Mouse (Mus musculus): ENCODE measurements around the gene Rab8b.

Rab8b gene

GRCm38 (mm10) chr9:66919382-66919971 is at the start of gene Rab8b:
TSS of gene Rab8b (minus strand) at chr9:66919687.
- DNase-seq (ENCODE audit: low read depth, low spot score): peak; percentile 80

DNA sequence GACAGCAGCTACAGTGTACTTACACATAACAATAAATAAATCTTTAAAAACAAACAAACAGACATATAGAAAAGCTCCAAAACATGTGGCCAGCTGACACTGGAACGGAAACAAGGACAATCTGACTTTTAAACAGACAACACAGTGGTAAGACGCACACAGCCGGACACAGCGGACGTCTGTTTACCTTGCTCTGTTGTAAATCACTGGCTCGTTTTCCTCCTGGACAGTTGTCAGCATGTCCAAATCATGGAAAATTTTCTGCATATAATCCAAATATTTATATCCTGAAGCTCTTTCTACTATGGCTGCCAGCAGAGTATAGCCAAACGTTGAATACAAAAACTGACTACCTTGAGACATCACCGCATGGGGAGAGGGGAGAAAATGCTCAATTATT is 48.0 kb upstream of the Rab8b start:
- no peak for DNase-seq (ENCODE audit: low read depth, low spot score)

- DNase-seq (ENCODE audit: low read depth, low spot score): no peak
These were observed 42.0 kb upstream of the Rab8b start for GRCm38 (mm10) chr9:66961478-66961877.

- no peak for DNase-seq (ENCODE audit: low read depth, low spot score)
These were observed 38.0 kb upstream of the Rab8b start for GRCm38 (mm10) chr9:66957451-66957850.

- DNase-seq (ENCODE audit: low read depth, low spot score): no peak
These were observed 33.4 kb upstream of the Rab8b start for GRCm38 (mm10) chr9:66952886-66953285.

DNA sequence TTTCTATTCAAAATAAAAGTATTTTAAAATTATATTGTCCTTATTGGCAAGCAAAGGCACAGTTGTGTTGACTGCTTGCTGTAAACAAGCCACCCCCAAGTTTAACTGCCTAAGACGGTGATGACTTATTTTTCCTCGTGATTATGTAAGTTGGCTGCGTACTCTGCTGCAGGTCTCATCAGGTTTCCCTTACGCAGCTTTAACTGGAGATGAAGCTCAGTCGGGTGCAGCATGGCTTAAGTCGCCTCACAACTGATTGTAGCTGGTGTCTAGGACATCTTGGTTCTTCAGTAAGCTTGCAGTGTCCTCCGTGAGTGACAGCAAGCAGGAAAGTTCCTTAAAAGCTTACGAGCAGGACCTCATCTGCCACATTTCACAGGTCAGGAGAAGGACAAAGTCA is 32.8 kb upstream of the Rab8b start:
- no peak for DNase-seq (ENCODE audit: low read depth, low spot score)

GRCm38 (mm10) chr9:66948536-66948935 is 29.0 kb upstream of the Rab8b start:
- DNase-seq (ENCODE audit: low read depth, low spot score): no peak

DNA sequence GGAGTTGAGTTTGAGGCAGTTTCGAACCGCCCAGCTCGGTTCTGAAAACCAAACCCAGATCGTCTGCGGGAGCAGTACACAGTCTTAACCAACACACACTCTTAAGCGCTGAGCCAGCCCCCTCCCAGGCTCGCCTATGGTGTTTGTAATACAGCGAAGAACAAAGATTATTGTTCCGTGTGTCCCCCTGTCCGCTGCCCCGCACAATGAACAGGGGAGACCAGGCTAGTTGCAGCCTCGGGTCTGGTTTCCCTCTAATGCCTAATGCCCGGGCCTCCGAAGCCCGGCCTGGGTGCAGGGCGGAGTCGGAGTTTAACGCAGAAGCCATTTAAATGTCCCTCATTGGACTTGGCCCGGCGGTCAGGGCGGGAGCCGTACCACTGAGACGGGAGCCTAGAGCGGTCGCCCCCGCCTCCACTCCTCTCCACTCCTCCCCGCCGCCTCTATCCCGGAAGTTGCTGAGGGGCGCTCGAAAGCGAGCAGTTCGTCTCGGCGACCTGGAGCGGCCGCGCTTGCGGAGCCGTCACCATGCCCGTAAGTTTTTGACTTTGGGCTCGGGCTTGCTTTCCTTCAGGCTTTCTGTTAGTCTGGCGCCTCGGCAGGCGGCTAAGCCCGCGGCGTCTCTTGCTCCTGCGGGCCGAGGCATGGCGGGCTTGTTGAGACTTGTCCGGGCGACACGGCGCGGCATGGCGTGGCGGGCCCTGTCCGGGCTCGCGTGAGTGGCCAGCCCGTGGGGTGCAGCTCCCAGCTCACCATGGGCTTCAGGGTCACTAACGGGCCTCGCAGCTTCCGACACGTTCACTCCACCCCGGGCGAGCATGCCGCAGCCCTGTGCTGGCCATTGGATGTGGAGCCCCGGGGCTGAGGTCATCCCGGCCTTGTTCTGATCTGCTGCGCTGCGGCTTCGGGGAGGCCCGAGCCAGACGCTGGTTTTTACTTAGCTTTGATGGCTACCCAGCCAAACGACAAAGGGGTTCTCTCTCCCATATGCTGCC is 26.5 kb upstream of the Rab8b start, which contains the start of gene Rps27l:
Gene Rps27l (plus strand): TSS at position 440 of the 995 bp plus-strand sequence.
- peak; percentile 78 for DNase-seq (ENCODE audit: low read depth, low spot score)

- no peak for DNase-seq (ENCODE audit: low read depth, low spot score)
These were observed 25.7 kb upstream of the Rab8b start for GRCm38 (mm10) chr9:66945161-66945560.

DNA sequence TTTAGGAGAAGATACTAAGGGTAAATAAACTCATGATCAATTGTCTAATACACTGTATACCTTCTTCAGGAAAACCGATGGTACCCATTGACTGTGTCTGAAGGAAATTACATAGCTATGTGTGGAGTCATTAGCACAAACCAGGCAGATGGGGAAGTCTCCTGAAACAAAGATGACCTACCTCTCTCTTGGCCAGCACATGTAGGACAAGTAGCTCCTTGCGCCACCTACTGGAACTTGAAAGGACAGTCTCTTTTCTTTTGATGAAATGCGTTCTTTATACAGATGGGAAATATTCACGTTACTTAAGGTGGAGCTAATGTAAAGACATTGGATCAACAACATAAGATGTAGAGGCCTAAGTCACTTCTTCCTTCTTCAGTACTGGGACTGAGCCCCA is 19.3 kb upstream of the Rab8b start:
- peak; percentile 26 for DNase-seq (ENCODE audit: low read depth, low spot score)

DNA sequence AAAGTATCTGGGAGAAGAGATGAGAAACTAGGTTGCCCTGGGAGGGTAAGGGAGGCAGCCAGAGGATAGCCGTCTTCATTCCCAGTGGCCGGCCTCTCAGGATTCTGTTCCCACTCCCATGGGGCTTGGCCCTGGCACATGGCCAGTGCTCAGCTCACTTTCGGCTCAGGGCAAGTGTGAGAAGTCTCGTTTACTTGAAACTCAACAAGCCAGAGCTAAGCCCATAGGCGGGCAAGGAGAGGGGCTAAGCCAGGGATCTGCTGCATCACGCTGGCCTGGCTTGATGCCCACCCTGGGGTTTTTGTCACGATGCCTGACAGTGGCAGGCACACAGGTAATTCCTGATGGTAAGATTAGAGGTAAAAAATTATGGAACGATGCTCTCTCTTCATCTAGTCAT is 18.0 kb upstream of the Rab8b start:
- no peak for DNase-seq (ENCODE audit: low read depth, low spot score)

DNA sequence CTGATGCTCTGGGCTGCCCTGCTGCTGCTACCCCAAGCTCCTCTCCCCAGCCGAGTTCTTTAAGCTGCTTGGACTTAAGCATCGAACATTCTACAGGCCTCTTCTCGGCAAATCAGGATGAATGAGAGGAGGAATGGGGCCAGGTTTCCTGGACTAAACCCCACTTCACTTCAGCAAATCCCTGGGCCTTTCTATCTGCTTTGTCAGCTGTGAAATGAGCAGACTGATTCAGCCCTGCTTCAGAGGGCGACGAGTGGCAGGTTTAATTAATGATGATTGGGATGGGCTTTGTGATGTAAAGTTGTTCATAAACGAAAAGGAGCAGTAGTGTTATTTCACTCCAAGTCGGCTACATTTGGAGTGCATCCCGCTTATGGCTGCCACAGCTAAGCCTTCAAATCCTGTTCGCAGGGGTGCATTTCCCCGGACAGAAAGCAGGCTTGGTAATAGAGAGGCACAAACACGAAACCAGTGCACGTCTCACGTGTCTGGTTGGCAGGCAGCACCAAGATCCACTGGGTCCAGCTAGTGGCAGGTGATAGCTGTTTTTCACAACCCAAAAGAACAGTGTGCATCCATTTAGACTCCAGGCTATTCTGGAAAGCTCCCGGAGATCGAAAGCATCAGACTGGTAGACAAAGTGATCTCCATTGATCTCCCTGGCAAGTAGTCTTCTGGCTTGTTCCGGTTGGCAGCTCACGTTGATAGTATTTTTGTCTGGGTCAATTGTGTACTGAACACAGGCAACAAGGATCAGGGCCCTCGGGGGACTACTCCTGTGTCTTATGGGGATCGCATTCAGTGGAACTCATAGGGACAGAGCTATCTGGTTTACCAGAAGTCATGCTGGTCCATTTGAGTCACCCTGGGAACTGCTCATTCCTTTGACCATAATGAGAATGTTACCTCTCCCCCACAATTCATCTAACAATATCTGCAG is 14.7 kb upstream of the Rab8b start:
- no peak for DNase-seq (ENCODE audit: low read depth, low spot score)

DNA sequence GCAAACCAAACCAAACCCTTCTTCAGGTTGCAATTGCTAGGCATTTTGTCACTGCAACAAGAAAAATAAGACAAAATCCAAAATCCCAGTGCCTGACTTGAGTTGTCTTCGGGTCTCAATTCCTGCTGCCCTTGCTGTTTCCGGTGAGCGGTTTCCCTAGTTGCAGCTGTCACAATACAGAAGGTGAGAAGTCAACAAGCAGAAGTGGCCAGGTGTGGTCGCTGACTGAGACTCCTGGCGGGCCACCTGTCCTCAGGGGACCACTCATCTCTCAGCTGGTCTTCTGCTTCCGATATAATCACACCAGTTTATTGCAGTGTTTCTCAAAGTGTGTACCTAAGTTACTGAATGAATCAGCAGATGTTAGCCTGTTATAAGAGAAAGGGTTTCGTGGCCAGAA is 10.9 kb upstream of the Rab8b start:
- no peak for DNase-seq (ENCODE audit: low read depth, low spot score)

- no peak for DNase-seq (ENCODE audit: low read depth, low spot score)
These were observed 8.4 kb upstream of the Rab8b start for GRCm38 (mm10) chr9:66927696-66928402.

GRCm38 (mm10) chr9:66925853-66926252 is 6.4 kb upstream of the Rab8b start:
- DNase-seq (ENCODE audit: low read depth, low spot score): no peak

DNA sequence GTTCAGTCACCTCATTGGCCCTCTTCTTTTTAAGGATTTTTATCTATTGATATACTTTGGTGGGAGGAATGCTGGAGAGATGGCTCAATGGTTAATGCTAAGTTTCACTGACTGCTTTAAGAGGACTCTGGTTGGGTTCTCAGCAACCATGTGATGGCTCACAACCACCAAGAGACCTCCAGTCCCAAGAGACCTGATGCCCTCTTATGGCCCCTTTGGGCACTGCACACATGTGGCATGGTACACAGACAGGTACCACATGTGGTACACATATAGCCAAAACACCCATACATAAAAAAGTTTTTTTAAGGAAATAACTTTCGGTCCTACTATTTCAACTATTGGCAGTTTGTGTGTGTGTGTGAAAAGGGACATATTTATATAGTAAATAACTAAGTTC is 2.6 kb upstream of the Rab8b start:
- DNase-seq (ENCODE audit: low read depth, low spot score): no peak

DNA sequence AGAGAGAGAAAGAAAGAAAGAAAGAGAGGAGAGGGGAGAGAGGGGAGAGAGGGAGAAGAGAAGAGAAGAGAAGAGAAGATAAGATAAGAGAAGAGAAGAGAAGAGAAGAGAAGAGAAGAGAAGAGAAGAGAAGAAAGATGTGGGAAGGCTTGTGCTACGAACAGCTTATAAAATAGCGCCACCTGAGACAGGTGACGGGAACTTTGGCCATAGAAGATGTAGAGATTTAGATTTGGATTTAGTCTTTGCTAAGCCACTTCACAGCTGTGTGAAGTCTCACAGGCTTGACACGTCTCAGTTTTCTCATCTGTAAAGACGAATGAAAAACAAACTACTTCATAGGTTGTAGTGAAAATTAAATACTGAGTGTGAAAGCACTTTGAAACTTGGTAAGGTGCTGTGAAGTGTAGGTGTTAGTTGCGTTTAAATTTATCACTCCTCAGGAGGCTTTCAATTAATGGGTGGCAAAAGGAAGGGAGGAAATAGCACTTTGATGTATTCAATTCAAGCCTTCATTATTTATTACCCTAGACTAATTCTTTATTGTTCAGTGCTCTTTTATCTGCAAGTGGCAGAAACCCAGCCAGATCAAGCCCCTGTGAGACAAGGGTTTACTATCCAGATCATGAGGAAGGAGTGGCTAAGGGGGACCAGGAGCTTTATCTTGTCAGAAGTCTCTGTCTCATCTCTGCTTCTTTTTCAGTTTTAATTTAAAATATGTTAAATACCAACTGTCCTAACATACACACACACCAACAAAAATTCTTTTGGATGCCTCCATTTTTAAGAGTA is 1.2 kb upstream of the Rab8b start:
- no peak for DNase-seq (ENCODE audit: low read depth, low spot score)

GRCm38 (mm10) chr9:66919981-66920380 is 494 bp upstream of the Rab8b start:
- no peak for DNase-seq (ENCODE audit: low read depth, low spot score)

- no peak for DNase-seq (ENCODE audit: low read depth, low spot score)
These were observed 686 bp downstream of the Rab8b start for GRCm38 (mm10) chr9:66918672-66919330.

DNA sequence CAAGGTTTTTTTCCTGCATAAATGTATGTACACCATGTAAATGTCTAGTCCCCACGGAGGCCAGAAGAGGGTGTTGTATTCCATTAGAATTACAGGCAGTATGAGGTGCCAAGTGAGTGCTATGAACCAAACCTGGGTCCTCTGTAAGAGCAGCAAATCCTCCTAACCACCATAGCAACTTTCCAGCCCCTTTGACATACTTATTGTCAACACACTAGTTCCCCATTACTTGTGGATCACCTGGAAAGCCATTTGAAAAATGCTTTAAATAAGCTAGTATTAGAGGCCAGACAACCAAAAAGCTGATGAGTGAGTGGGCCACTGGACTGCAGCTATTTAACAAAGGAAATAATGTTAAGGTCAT is 1.6 kb downstream of the Rab8b start:
- DNase-seq (ENCODE audit: low read depth, low spot score): no peak
